Mouse (Mus musculus): Measurements from ENCODE around the gene Prkcz. TPM values are rescaled to one million over a fixed set of nuclear protein-coding genes. Genes with fewer than 3 reads are reported as not detected.

Gene Prkcz
- polyA plus RNA-seq, 2 experiments: 0.99 to 1.7 TPM

DNA sequence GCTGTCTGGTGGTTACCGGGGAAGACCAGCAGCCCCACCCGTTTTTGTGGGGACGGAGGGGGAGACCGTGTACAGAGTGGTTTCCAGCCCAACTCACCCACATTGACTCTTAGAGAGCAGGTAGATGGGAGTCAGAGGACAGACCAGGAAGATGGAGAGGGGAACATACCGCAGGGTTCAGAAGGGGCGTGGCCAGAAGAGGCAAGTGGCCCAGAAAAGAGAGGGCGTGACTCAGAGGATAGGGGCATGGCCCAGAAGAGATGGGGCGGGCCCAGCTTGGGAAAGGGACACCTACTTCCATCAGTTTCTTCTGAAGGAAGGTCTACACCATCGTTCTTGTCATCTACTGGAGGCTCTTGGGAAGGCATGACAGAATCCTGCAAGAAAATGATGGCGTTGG, 68.3 kb downstream of the Prkcz start:
- Histone ChIP-seq H3K9ac (replicated peaks) (no peak overlapping the region), H3K4me2 (ENCODE audit: low read depth) (no peak overlapping the region), H3K27ac (no peak overlapping the region), H3K9me3 (ENCODE audit: control insufficient read depth, low read length) (no peaks in the 10 kb centered on the region), H3K4me1 (replicated peaks; ENCODE audit: control insufficient read depth in 2 of 2, insufficient read depth in 2 of 2, low read length in 1 of 2) (no peaks in the 10 kb centered on the region), H3K27me3 (ENCODE audit: control insufficient read depth, insufficient read depth, low read length) (no peaks in the 10 kb centered on the region), H3K36me3 (replicated peaks; ENCODE audit: control insufficient read depth, insufficient read depth, low read depth) (no peaks in the 10 kb centered on the region), H3K4me3 (ENCODE audit: insufficient read depth in 1 of 2, low read depth in 2 of 2, low read length in 2 of 2) (no peak overlapping the region)
- 69% methylated on average over 10 of the region's 10 CpGs for WGBS (ENCODE audit: insufficient replicate concordance)
- TF ChIP-seq EP300 (IDR thresholded peaks at IDR 0.05; ENCODE audit: low read depth): no peak
- no peak for TF ChIP-seq CTCF (IDR thresholded peaks at IDR 0.05; ENCODE audit: low read depth)
- no peak for DNase-seq (ENCODE audit: low read depth in 3 of 3, low spot score in 3 of 3)
- no peak for ATAC-seq (ENCODE audit: insufficient read depth)

DNA sequence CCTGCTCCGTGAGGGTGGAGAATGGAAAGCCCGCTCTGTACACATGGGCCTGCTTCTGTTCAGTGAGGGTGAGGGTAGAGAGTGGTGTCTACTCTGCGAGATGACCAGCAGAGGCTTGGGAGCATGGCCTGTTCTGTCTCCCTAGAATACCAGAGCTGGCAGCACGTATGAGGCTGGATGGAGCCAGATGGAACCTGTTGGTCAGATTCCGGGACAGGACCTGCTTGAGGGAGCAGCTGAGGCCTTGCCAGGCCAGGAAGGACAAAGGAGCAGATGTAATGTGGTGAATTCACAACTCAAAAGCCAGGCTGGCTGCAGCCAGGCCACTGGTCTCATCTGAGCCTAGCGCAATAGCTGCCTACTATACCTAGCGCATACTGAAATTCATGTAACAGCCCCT, 71.1 kb downstream of the Prkcz start:
- H3K4me3 ChIP-seq (ENCODE audit: insufficient read depth in 1 of 2, low read depth in 2 of 2, low read length in 2 of 2): no peak overlapping the region
- no peaks in the 10 kb centered on the region for H3K9me3 ChIP-seq (ENCODE audit: control insufficient read depth, low read length)
- no peaks in the 10 kb centered on the region for H3K4me1 ChIP-seq (replicated peaks; ENCODE audit: control insufficient read depth in 2 of 2, insufficient read depth in 2 of 2, low read length in 1 of 2)
- ATAC-seq (ENCODE audit: insufficient read depth) (no peak), DNase-seq (ENCODE audit: low read depth in 3 of 3, low spot score in 3 of 3) (no peak)
- 70% methylated on average over 7 of the region's 7 CpGs for WGBS (ENCODE audit: insufficient replicate concordance)
- H3K36me3 ChIP-seq (replicated peaks; ENCODE audit: control insufficient read depth, insufficient read depth, low read depth): no peaks in the 10 kb centered on the region
- H3K9ac ChIP-seq (replicated peaks): no peak overlapping the region
- no peak overlapping the region for H3K4me2 ChIP-seq (ENCODE audit: low read depth)
- no peak overlapping the region for H3K27ac ChIP-seq
- TF ChIP-seq EP300 (IDR thresholded peaks at IDR 0.05; ENCODE audit: low read depth) (no peak), CTCF (IDR thresholded peaks at IDR 0.05; ENCODE audit: low read depth) (no peak)
- no peaks in the 10 kb centered on the region for H3K27me3 ChIP-seq (ENCODE audit: control insufficient read depth, insufficient read depth, low read length)

DNA sequence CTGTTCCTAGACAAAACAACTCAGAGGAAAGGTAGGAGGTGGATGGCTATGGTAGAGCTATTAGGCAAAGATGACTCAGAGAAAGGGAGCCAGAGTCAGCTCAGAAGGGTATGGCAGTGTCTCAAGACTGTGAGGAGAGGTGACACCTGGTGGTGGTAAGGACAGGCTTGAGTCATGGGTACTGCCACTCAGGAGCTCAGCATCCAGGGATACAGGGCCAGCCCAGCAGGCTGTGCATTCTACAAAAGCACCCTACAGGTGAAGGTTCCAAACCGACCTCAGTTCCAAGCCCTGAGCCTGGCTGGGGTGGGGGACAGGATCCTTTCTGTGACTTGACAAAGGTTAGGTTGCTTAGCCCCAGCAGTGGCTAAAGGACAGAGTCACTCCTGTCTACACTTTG, 72.6 kb downstream of the Prkcz start:
- H3K4me2 ChIP-seq (ENCODE audit: low read depth): no peak overlapping the region
- TF ChIP-seq EP300 (IDR thresholded peaks at IDR 0.05; ENCODE audit: low read depth): no peak
- TF ChIP-seq CTCF (IDR thresholded peaks at IDR 0.05; ENCODE audit: low read depth): no peak
- H3K9ac ChIP-seq (replicated peaks): no peak overlapping the region
- H3K4me1 ChIP-seq (replicated peaks; ENCODE audit: control insufficient read depth in 2 of 2, insufficient read depth in 2 of 2, low read length in 1 of 2): no peaks in the 10 kb centered on the region
- DNase-seq (ENCODE audit: low read depth in 3 of 3, low spot score in 3 of 3): no peak
- no peaks in the 10 kb centered on the region for H3K36me3 ChIP-seq (replicated peaks; ENCODE audit: control insufficient read depth, insufficient read depth, low read depth)
- no peak overlapping the region for H3K27ac ChIP-seq
- 53% methylated on average over 1 of the region's 1 CpGs for WGBS (ENCODE audit: insufficient replicate concordance)
- H3K4me3 ChIP-seq (ENCODE audit: insufficient read depth in 1 of 2, low read depth in 2 of 2, low read length in 2 of 2): no peak overlapping the region
- no peaks in the 10 kb centered on the region for H3K9me3 ChIP-seq (ENCODE audit: control insufficient read depth, low read length)
- no peak for ATAC-seq (ENCODE audit: insufficient read depth)
- H3K27me3 ChIP-seq (ENCODE audit: control insufficient read depth, insufficient read depth, low read length): no peaks in the 10 kb centered on the region

DNA sequence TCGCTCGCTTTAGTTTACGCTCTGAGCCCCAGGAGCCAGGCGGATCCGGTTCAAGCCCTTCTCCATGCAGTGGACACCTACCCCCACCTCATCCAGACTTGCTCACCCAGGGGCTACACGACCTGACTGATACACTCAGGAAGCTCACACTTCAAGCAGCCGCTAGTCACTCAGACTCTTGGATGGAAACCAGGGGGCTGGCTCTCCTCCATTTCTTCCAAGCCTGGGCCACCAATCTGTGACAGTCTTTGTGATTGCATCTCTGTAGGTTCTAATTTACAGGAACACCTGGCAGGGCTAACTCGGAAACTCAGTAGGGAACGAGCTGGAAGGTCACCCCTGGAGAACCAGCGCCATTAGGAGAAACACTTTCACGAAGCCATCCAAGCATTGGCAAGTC, 73.4 kb downstream of the Prkcz start:
- ATAC-seq (ENCODE audit: insufficient read depth) (no peak), DNase-seq (ENCODE audit: low read depth in 3 of 3, low spot score in 3 of 3) (no peak)
- Histone ChIP-seq H3K9ac (replicated peaks) (no peak overlapping the region), H3K9me3 (ENCODE audit: control insufficient read depth, low read length) (no peaks in the 10 kb centered on the region), H3K4me3 (ENCODE audit: insufficient read depth in 1 of 2, low read depth in 2 of 2, low read length in 2 of 2) (no peak overlapping the region), H3K4me1 (replicated peaks; ENCODE audit: control insufficient read depth in 2 of 2, insufficient read depth in 2 of 2, low read length in 1 of 2) (no peaks in the 10 kb centered on the region), H3K27ac (no peak overlapping the region), H3K4me2 (ENCODE audit: low read depth) (no peak overlapping the region), H3K36me3 (replicated peaks; ENCODE audit: control insufficient read depth, insufficient read depth, low read depth) (no peaks in the 10 kb centered on the region), H3K27me3 (ENCODE audit: control insufficient read depth, insufficient read depth, low read length) (no peaks in the 10 kb centered on the region)
- 74% methylated on average over 11 of the region's 11 CpGs for WGBS (ENCODE audit: insufficient replicate concordance)
- TF ChIP-seq EP300 (IDR thresholded peaks at IDR 0.05; ENCODE audit: low read depth) (no peak), CTCF (IDR thresholded peaks at IDR 0.05; ENCODE audit: low read depth) (no peak)

DNA sequence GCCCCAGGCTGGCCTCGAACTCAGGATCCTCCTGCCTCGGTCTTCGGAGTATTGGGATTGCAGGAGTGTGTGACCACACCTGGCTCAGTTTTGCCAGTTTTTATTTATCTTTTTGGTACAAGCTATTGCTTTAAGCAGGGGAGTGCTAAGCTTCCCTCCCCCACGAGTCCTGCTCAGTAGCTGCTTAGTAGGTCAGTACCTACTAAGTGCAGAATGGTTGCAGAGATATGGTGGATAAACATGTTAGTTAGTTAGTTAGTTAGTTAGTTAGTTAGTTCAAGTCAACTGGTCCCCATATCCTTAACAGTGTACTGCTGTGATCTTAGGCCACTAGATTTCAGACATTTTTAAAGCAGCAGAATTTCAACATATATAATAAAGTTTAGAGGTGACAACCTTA, 75.1 kb downstream of the Prkcz start:
- Histone ChIP-seq H3K9ac (replicated peaks) (no peak overlapping the region), H3K4me2 (ENCODE audit: low read depth) (no peak overlapping the region), H3K27me3 (ENCODE audit: control insufficient read depth, insufficient read depth, low read length) (no peaks in the 10 kb centered on the region), H3K4me1 (replicated peaks; ENCODE audit: control insufficient read depth in 2 of 2, insufficient read depth in 2 of 2, low read length in 1 of 2) (no peaks in the 10 kb centered on the region), H3K27ac (no peak overlapping the region), H3K4me3 (ENCODE audit: insufficient read depth in 1 of 2, low read depth in 2 of 2, low read length in 2 of 2) (no peak overlapping the region), H3K9me3 (ENCODE audit: control insufficient read depth, low read length) (no peaks in the 10 kb centered on the region), H3K36me3 (replicated peaks; ENCODE audit: control insufficient read depth, insufficient read depth, low read depth) (no peaks in the 10 kb centered on the region)
- ATAC-seq (ENCODE audit: insufficient read depth) (no peak), DNase-seq (ENCODE audit: low read depth in 3 of 3, low spot score in 3 of 3) (no peak)
- TF ChIP-seq EP300 (IDR thresholded peaks at IDR 0.05; ENCODE audit: low read depth) (no peak), CTCF (IDR thresholded peaks at IDR 0.05; ENCODE audit: low read depth) (no peak)
- 60% methylated on average over 4 of the region's 4 CpGs for WGBS (ENCODE audit: insufficient replicate concordance)
